ENCODE assay signal across 15 mouse cellular contexts in genomic region chr1:78200191-78200590, GRCm38 (mm10). TPM values are rescaled to one million over a fixed set of nuclear protein-coding genes. Genes with fewer than 3 reads are reported as not detected.
A peak's percentile ranks its signal among the peaks of the same experiment; 100 is the strongest.
DNase-seq lines count a peak whose midpoint lies in the region; ATAC-seq and TF ChIP-seq lines count a peak whose summit lies in the region.
"Had no signal": no experiment of that assay in that cellular context is flagged by ENCODE, and none has a peak within 500 bp of the region (broad histone marks: within the 10 kb centered on the region; RNA-seq: fewer than 3 reads in every experiment).

No protein-coding gene starts in this region.

- no peaks in the 10 kb centered on the region for H3K9me3 ChIP-seq in forebrain, embryonic 10.5 days
- H3K9me3 ChIP-seq in forebrain, embryonic 11.5 days (ENCODE audit: control insufficient read depth, low read length), result no peaks in the 10 kb centered on the region
- H3K9me3 ChIP-seq in embryonic facial prominence, embryonic 14.5 days (ENCODE audit: control insufficient read depth, low read length), result no peaks in the 10 kb centered on the region
- H3K9me3 ChIP-seq in limb, embryonic 11.5 days (ENCODE audit: control insufficient read depth, low read length), result no peaks in the 10 kb centered on the region
- H3K9me3 ChIP-seq: liver, embryonic 13.5 days had no signal

- peaks cover 100% of the 10 kb centered on the region for H3K27me3 ChIP-seq in forebrain, embryonic 10.5 days (ENCODE audit: poor library complexity, severe bottlenecking)
- H3K27me3 ChIP-seq in forebrain, embryonic 11.5 days (ENCODE audit: control insufficient read depth, insufficient read depth, low read length), result peaks cover 94% of the 10 kb centered on the region
- H3K27me3 ChIP-seq in embryonic facial prominence, embryonic 14.5 days (replicated peaks; ENCODE audit: control insufficient read depth, insufficient read depth, low read length), result peaks cover 90% of the 10 kb centered on the region
- peaks cover 93% of the 10 kb centered on the region for H3K27me3 ChIP-seq in limb, embryonic 11.5 days (ENCODE audit: control insufficient read depth, insufficient read depth, low read length)
- peaks cover 22% of the 10 kb centered on the region for H3K27me3 ChIP-seq in thymus, adult 2 months (ENCODE audit: control insufficient read depth, insufficient read depth, low read length)

- no peak for TF ChIP-seq CTCF in thymus, adult 2 months (IDR thresholded peaks at IDR 0.05; ENCODE audit: borderline replicate concordance, control insufficient read depth, extremely low read depth, insufficient read depth, low read length, poor library complexity)

- no peak overlapping the region for H3K9ac ChIP-seq in forebrain, embryonic 11.5 days (ENCODE audit: low read length)
- peak overlapping the region; percentile 43; the same call in 1 of the 2 replicates for H3K9ac ChIP-seq in embryonic facial prominence, embryonic 14.5 days (ENCODE audit: low read depth, low read length)
- no peak overlapping the region for H3K9ac ChIP-seq in limb, embryonic 11.5 days (ENCODE audit: low read length)
- H3K9ac ChIP-seq: liver, embryonic 13.5 days had no signal

- no peak for ATAC-seq in forebrain, embryonic 11.5 days (replicated peaks; ENCODE audit: low FRiP score)
- no peak for ATAC-seq in embryonic facial prominence, embryonic 14.5 days (ENCODE audit: low read depth)
- no peak for ATAC-seq in limb, embryonic 11.5 days (ENCODE audit: insufficient number of reproducible peaks, low FRiP score, low TSS enrichment, low read depth)

- peak; percentile 64 for DNase-seq in forebrain, embryonic 10.5 days (ENCODE audit: extremely low spot score, low spot score)
- no peak for DNase-seq in forebrain, embryonic 11.5 days (ENCODE audit: low spot score)
- DNase-seq in R1 (ENCODE audit: low read depth, low spot score), result peak; percentile 49
- DNase-seq in embryonic facial prominence, embryonic 14.5 days (ENCODE audit: low spot score), result no peak
- peak; percentile 72 for DNase-seq in limb, embryonic 11.5 days (ENCODE audit: low spot score)
- DNase-seq in thymus, postnatal 0 days (ENCODE audit: low spot score), result no peak
- DNase-seq in thymus, adult 2 months, result no peak
- DNase-seq in gastrocnemius, adult 18-20 months (ENCODE audit: low spot score), result no peak
- DNase-seq: cerebellum, adult 11-12 months; kidney, adult 2 months; kidney, postnatal 4 days; liver, embryonic 13.5 days had no signal

- no peak for TF ChIP-seq POLR2A in thymus, adult 2 months (IDR thresholded peaks at IDR 0.05; ENCODE audit: control insufficient read depth, extremely low read depth, insufficient read depth, low read length, poor library complexity)

- H3K36me3 ChIP-seq in forebrain, embryonic 10.5 days (replicated peaks), result no peaks in the 10 kb centered on the region
- no peaks in the 10 kb centered on the region for H3K36me3 ChIP-seq in forebrain, embryonic 11.5 days (ENCODE audit: control insufficient read depth, insufficient read depth, low read length)
- H3K36me3 ChIP-seq in embryonic facial prominence, embryonic 14.5 days (ENCODE audit: control insufficient read depth, insufficient read depth, low read length), result 0 out of 2 replicates have a peak, but pooled peaks cover 1% of the 10 kb centered on the region
- H3K36me3 ChIP-seq in limb, embryonic 11.5 days (ENCODE audit: control insufficient read depth, insufficient read depth, low read length), result no peaks in the 10 kb centered on the region
- H3K36me3 ChIP-seq in thymus, adult 2 months (ENCODE audit: control insufficient read depth, insufficient read depth, low read length), result no peaks in the 10 kb centered on the region
- H3K36me3 ChIP-seq: liver, embryonic 13.5 days had no signal

- H3K4me3 ChIP-seq in forebrain, embryonic 10.5 days, result no peak overlapping the region
- H3K4me3 ChIP-seq in forebrain, embryonic 11.5 days (ENCODE audit: low read depth, low read length), result no peak overlapping the region
- peak overlapping the region; percentile 12; the same call in 1 of the 2 replicates for H3K4me3 ChIP-seq in embryonic facial prominence, embryonic 14.5 days (ENCODE audit: low read depth, low read length)
- H3K4me3 ChIP-seq in limb, embryonic 11.5 days (ENCODE audit: low read depth, low read length), result no peak overlapping the region
- H3K4me3 ChIP-seq in thymus, adult 2 months (ENCODE audit: control insufficient read depth, insufficient read depth, low read length), result no peak overlapping the region
- H3K4me3 ChIP-seq: liver, embryonic 13.5 days had no signal

- no peak overlapping the region for H3K27ac ChIP-seq in forebrain, embryonic 10.5 days
- H3K27ac ChIP-seq in forebrain, embryonic 11.5 days (ENCODE audit: low read depth, low read length), result no peak overlapping the region
- no peak overlapping the region for H3K27ac ChIP-seq in embryonic facial prominence, embryonic 14.5 days (replicated peaks; ENCODE audit: low read depth, low read length)
- H3K27ac ChIP-seq in limb, embryonic 11.5 days (replicated peaks; ENCODE audit: low read depth, low read length), result no peak overlapping the region
- H3K27ac ChIP-seq in thymus, adult 2 months (ENCODE audit: control insufficient read depth, insufficient read depth, low read length), result no peak overlapping the region
- H3K27ac ChIP-seq: liver, embryonic 13.5 days had no signal

- WGBS in forebrain, embryonic 10.5 days, result under 1% methylated on average over 15 of the region's 15 CpGs
- WGBS in forebrain, embryonic 11.5 days, result under 1% methylated on average over 15 of the region's 15 CpGs
- 5% methylated on average over 15 of the region's 15 CpGs for WGBS in embryonic facial prominence, embryonic 14.5 days
- WGBS in limb, embryonic 11.5 days, result 1% methylated on average over 15 of the region's 15 CpGs
- 5% methylated on average over 15 of the region's 15 CpGs for WGBS in thymus, adult 2 months

- no peak overlapping the region for H3K4me2 ChIP-seq in forebrain, embryonic 11.5 days (ENCODE audit: low read depth, low read length, severe bottlenecking)
- H3K4me2 ChIP-seq in embryonic facial prominence, embryonic 14.5 days (ENCODE audit: low read depth, low read length), result peak overlapping the region; percentile 36; the same call in 1 of the 2 replicates
- no peak overlapping the region for H3K4me2 ChIP-seq in limb, embryonic 11.5 days (ENCODE audit: low read depth, severe bottlenecking)
- H3K4me2 ChIP-seq: liver, embryonic 13.5 days had no signal

- H3K4me1 ChIP-seq in forebrain, embryonic 10.5 days, result peaks cover 70% of the 10 kb centered on the region
- peaks cover 21% of the 10 kb centered on the region; the same call in 1 of the 2 replicates for H3K4me1 ChIP-seq in forebrain, embryonic 11.5 days (replicated peaks; ENCODE audit: control insufficient read depth, insufficient read depth, low read length)
- H3K4me1 ChIP-seq in embryonic facial prominence, embryonic 14.5 days (ENCODE audit: control insufficient read depth, insufficient read depth, low read length), result peaks cover 5% of the 10 kb centered on the region
- H3K4me1 ChIP-seq in limb, embryonic 11.5 days (ENCODE audit: control insufficient read depth, insufficient read depth, low read length), result 0 out of 2 replicates have a peak, but pooled peaks cover 3% of the 10 kb centered on the region
- H3K4me1 ChIP-seq in thymus, adult 2 months (replicated peaks; ENCODE audit: control insufficient read depth, insufficient read depth, low read length), result no peaks in the 10 kb centered on the region

RNA-seq across cellular contexts. Expression of gene Pax3, which starts 3.3 kb away (rescaled TPM):
- polyA plus RNA-seq in forebrain, embryonic 10.5 days (2016; fragmentation: Nextera tagmentation; extraction: Ambion mirVana), result 12.2 and 13.0 TPM in 2 replicates
- polyA plus RNA-seq in forebrain, embryonic 11.5 days (2014; fragmentation: Nextera tagmentation; extraction: Ambion mirVana), result 4.4 and 4.7 TPM in 2 replicates
- polyA plus RNA-seq in embryonic facial prominence, embryonic 14.5 days (2014; fragmentation: Nextera tagmentation; extraction: Ambion mirVana), result 9.4 and 12.4 TPM in 2 replicates
- 5.0 and 5.6 TPM in 2 replicates for polyA plus RNA-seq in limb, embryonic 11.5 days (2014; fragmentation: Nextera tagmentation; extraction: Ambion mirVana)
- polyA plus RNA-seq in thymus, postnatal 0 days (2015; fragmentation: Nextera tagmentation; extraction: Ambion mirVana), result 0.04 TPM in 1 of 2 replicates, not detected in the other
- polyA plus RNA-seq in thymus, adult 2 months (2012; rRNA removed), result 0.09 and 0.11 TPM in 2 replicates
- under 1 TPM; 0.07 to 0.50 TPM for total RNA-seq in gastrocnemius, adult 18-20 months (2021)
- total RNA-seq: adrenal gland, postnatal 4 days; granulocyte monocyte progenitor cell, adult 5-6 weeks; left cerebral cortex, postnatal 10 days had no signal

Comparison
In these comparisons a context has a peak if more than half of its experiments do, and no peak if none do; other contexts are left out.
1. DNase-seq: peak in forebrain, embryonic 10.5 days (single experiment), R1 (single experiment) and limb, embryonic 11.5 days (single experiment); none in forebrain, embryonic 11.5 days (single experiment), embryonic facial prominence, embryonic 14.5 days (single experiment), thymus, postnatal 0 days (single experiment), thymus, adult 2 months (single experiment) and gastrocnemius, adult 18-20 months (single experiment).